Mouse (Mus musculus) thymus, postnatal 4 days (tissue): ENCODE measurements around the gene Fam229b.

ENCODE experiments used
- DNase-seq: peaks from one replicate; pipeline ENCODE4 v3.0.0; 2021

Gene Fam229b

GRCm38 (mm10) chr10:39109489-39109874, 24.2 kb downstream of the Fam229b start:
- no peak for DNase-seq

GRCm38 (mm10) chr10:39108837-39109488, 24.8 kb downstream of the Fam229b start:
- no peak for DNase-seq

GRCm38 (mm10) chr10:39106935-39107334, 26.8 kb downstream of the Fam229b start:
- DNase-seq = no peak

GRCm38 (mm10) chr10:39106413-39106812, 27.3 kb downstream of the Fam229b start:
- DNase-seq = no peak

GRCm38 (mm10) chr10:39104803-39105449, 28.8 kb downstream of the Fam229b start:
- DNase-seq = no peak

- DNase-seq = no peak
Observed at GRCm38 (mm10) chr10:39098746-39099145, 35.0 kb downstream of the Fam229b start.

- DNase-seq = peak; percentile 23
Observed at GRCm38 (mm10) chr10:39096981-39097380, 36.7 kb downstream of the Fam229b start.

GRCm38 (mm10) chr10:39072048-39072447, 61.7 kb downstream of the Fam229b start:
- DNase-seq = no peak
